Mouse (Mus musculus): ENCODE measurements around the gene Kbtbd12. TPM values are rescaled to one million over a fixed set of nuclear protein-coding genes. Genes with fewer than 3 reads are reported as not detected.

The Kbtbd12 gene
- total RNA-seq, 2 experiments from 2014 or later: 0.67 to 0.78 TPM

DNA sequence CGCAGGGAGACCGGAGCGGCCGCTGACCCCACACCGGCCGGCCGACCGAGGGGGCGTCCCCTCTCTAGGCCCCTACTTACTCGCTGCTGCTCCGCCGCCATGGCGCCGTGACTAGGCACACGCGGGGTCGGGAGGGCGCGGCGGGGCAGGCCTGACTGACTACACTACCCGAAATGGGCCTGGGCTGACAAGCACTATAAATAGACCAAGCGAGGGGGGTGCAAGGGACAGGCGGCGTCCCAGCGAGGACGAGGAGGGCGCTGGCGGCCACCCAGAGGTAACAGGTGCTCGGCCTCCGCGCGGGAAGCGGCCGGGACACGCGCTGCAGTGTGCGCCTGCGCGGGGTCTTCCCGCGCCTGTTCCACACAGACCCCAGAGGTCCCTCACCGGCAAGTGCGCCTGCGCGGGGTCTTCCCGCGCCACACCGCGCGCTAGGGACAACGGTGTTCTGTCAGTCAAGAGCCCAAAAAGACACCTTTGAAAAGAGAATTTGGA, 10.4 kb downstream of the Kbtbd12 start:
- DNase-seq (ENCODE audit: low spot score in 2 of 2): peak; percentile 70 to 80

DNA sequence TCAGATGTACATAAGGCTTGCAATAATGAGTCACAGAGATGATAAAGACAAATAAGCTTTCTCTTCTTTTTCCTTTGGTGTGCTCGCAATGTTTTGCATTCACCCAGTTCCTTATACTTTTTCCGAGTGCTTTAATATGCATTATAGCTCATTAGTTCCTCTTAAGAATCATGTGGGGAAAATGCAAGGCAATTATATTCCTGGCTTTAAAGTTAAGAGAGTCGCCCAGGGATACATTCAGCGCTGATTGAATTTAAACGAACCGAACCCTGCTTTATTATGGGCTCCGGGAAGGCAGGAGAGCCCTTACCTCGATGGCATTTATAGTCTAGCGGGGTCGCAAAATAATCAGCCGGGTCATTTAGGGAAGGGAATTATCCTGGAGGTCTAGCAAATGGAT, 10.8 kb downstream of the Kbtbd12 start:
- no peak for DNase-seq (ENCODE audit: low spot score in 2 of 2)

DNA sequence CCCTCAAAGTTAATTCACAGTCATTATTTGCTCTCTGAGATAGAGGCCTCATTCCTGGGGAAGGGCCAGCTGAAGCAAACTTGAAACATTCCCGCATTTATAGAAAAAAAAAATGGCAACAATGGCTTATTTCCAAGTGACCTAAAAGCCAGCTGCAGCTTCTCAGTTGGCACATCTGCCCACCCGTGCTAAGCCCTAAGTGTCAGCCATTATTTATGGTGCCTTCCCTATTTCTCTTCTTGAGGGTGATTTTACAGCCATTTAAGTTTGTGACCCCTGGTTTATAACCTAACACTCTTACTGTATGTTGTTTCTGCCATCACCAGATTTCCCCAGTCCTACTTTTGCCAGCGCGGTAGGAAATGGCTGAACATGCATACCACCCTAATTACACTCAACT, 11.3 kb downstream of the Kbtbd12 start:
- DNase-seq (ENCODE audit: low spot score in 2 of 2): no peak

DNA sequence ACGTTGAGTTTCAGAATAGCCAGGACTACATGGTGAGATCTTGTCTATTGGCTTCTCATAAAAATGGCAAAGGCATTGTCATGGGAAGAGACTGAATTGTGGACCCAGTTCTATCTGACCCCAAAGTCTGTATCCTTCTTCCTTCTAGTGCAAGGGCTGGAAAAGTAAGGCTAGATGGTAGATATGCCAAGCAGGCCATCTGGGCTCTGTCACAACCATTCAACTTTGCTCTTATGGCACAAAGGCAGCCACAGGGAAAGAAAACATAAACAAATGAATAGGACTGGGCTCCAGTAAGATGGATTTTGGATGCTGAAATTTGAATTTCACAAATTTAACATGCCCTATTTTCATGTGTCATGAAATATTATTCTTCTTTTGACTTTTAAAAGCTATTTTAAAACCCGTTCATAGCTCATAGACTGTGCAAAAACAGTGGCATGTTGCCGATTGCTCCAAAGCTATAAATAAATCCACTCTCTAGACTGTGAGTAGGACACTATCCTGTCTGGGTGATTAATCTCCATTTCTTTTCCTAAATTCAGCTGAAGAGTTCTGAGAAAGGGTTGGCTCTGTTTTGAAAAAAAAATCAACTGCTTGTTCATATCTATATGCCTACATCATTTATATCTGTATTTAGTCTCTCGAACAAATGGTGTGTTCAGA, 15.8 kb downstream of the Kbtbd12 start:
- DNase-seq (ENCODE audit: low spot score in 2 of 2): no peak

DNA sequence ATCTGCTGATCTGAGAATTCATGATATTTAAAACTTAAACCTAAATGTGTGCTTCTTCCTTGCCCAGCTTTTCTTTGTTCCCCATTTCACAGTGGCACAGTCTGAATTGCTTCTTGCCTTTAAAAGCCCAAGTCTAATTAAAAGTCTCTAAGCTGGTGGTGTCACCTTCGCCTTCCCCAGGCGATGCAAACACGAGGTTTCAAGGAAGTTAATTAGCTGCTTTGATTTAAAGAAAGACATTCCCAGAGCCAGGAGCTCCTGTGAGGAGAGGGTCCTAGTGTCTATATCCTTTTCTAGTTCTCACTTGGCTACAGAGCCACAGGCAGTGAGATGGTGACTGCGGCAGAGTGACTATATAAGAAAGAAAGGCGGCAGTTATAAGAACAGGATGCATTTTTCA, 18.2 kb downstream of the Kbtbd12 start:
- DNase-seq (ENCODE audit: low spot score in 2 of 2): no peak

DNA sequence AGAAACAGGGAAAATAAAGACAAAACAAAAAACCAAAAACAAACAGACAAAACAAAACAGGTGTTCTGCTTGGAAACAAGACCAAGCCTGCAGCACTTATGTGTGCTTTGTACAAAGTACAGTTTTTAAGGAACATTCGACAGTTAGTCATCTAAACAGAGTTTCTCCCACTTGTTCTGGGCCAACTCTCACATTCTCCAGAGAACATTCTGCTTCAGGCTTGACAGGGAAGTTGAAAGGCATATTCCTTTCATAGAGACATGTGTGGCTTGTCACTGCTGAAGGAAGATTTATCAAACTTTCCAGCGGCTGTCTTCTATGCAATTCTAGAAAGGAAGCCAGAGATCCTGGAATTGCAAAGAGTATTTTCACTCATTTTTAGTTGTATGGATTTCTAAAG, 22.4 kb downstream of the Kbtbd12 start:
- no peak for DNase-seq (ENCODE audit: low spot score in 2 of 2)

DNA sequence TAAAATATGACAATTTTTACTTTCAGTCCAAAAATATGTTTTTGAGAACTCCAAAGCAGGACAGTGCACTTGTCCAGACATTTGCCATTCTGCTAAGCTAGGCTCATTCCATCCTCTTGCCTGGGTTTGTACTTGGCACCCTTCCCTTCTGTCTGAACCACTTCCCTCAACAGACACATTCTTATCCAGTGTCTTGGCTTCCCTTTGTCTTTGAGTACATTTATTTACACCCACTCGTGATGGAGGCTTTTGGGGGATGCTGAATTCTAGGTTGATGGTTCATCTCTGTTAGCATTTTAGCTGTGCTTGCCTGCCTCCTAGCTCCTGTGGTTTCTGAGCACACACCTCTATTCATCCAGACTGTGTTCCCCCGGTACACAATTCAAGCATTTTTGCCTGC, 31.3 kb downstream of the Kbtbd12 start:
- no peak for DNase-seq (ENCODE audit: low spot score in 2 of 2)

DNA sequence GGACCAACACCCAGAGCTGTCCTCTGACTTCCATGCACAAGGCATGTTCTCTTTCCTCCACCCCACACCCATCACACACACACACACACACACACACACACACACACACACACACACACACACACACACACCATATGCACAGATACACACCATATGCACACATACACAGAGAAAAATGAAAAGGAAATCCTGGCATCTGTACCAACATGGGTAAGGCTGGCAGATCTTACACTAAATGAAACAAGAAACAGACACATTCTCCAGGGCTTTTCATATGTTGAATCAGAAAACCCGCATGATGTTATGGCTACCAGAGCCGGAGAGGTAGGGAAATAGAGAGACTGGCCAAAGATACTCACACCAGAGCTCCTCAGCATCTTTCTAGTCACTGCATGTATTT, 32.0 kb downstream of the Kbtbd12 start:
- DNase-seq (ENCODE audit: low spot score in 2 of 2): no peak

DNA sequence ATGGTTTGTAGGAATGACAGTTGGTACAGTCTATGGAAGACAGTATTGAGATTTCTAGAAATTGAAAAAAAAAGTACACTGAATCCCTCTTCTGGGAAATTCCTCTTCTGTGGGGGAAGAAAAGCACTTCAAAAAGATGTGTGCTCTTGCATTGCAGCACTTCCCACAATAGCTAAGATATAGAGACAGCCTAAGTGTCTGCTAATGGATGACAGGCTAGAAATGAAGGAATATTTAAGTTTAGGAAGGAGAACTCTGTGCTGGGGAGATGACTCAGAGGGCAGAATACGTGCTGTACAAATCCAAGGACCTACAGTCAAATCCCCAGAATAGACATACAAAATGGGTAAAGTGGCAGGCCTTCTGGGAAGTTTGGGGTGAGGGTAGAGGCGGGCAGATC, 32.5 kb downstream of the Kbtbd12 start:
- no peak for DNase-seq (ENCODE audit: low spot score in 2 of 2)

DNA sequence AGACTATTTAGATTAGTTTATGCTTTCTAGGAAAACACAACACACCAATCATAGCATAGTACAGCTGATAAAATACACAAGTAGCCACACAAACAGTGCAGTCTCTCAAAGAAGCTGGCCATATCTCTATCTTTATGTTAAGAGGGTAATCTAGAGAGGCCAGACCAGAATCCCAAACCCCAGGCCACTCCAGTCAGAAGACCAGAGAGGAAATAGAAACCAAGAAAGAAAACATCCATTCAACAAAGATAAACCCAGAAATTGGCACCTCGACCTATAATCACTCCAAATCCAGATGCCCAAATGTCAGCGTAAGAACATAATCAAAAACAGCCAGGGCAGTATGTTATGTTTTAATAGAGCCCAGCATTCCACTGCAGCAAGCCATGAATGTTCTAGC, 41.6 kb downstream of the Kbtbd12 start:
- DNase-seq (ENCODE audit: low spot score in 2 of 2): no peak

DNA sequence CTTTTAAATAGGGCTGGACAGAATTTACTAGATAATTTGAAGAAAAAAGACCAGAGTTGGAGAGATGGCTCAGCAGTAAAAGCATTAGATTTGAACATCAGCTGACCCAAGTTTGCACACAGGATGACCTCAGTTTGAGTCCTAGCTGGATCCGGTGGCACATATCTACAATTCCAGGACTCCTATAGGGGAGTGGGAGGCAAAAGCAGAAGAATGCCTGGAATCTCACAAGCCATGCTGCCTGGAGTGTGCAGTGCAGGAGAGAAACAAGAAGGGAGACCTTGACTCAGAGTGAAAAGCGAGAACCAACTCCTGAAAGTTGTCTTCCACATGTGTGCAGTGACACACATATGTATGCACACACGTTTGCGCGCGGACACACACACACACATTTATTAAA, 45.4 kb downstream of the Kbtbd12 start:
- DNase-seq (ENCODE audit: low spot score in 2 of 2): no peak

DNA sequence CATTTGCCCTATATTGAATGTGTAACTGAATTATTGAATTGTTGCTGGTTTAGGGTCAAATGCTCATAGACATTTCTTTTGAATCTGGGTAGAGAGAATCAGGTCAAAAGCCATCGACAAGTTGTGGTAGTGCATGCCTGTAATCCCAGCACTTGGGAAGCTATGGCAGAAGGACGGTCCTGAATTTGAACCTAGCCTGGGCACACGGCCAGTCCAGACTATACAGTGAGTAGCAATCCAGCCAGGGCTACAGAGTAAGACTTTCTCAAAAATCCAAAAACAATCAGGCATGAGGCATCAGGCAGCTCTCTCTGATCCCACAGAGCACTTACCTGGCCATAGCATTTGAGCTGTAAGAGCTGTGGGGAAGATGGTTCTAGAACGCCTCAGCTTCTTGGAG, 47.5 kb downstream of the Kbtbd12 start:
- DNase-seq (ENCODE audit: low spot score in 2 of 2): no peak

DNA sequence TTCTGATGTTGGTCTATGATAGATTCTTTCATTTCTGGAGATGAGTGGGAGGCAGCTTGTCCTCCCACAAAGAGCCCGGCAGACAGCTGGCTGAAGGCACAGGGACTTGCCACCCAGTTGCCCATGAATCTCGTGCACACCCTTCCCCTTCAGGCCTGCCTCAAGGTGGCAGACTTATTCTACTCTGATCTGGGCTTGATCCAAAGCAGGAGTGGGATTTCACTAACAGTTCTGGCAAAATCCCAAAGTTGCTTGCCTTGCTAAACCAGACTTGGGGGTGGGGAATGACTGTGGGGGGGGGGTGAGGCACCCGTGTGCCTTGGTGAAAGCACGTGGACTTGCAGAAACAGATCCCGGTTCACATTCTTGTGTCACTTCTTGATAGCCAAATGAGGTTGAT, 48.2 kb downstream of the Kbtbd12 start:
- DNase-seq (ENCODE audit: low spot score in 2 of 2): peak in 1 of 2 experiments; percentile 42

DNA sequence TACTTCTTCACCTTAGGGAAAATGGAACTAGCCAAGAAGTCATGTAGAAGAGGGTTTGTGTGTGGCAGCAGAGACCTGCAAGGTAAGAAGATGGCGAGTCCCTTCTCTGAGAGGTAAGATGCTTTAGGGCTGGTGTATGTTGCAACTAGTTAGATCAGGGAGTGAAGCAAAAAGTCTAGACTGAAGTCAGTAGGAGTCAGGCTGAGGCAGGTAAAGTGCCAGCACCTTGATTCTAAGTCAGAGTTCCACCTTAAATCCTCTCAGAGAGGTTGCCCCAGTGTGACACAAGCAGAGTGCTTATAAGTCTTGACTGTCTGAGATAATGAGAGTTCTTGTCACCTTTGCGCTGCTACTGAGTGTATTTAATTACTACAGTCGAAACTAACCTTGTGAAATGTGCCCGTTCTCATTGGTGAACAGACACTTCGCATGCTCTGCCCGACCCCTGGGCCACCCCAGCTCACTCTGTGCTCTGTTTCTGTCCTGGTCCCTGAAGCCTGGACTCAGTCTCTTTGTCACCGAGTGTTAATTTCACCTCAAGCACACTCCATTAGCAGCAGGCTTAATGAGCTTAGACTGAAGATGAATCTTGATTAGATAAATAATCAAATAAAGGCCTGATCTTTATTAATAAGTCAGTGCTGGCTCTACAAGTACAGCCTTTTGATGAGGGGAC, 49.0 kb downstream of the Kbtbd12 start:
- no peak for DNase-seq (ENCODE audit: low spot score in 2 of 2)

DNA sequence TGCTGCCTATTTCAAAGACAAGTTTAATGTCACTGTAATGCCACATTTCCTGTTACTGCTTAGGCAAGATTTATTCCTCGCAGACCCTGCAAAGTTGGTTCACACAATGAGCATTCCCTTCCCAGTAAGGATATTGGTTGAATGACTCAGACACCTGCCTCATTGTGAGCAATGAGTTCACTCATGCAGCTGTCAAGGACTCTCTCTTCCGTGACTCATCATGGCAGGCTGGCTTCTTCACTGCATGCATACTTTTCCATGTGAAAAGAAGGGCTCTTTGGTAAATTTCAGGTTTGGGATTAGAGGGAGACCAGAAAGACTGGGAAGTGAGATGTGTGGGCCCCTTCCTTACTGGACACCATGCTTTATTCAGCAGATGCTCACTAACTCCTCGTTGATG, 50.7 kb downstream of the Kbtbd12 start:
- DNase-seq (ENCODE audit: low spot score in 2 of 2): no peak

DNA sequence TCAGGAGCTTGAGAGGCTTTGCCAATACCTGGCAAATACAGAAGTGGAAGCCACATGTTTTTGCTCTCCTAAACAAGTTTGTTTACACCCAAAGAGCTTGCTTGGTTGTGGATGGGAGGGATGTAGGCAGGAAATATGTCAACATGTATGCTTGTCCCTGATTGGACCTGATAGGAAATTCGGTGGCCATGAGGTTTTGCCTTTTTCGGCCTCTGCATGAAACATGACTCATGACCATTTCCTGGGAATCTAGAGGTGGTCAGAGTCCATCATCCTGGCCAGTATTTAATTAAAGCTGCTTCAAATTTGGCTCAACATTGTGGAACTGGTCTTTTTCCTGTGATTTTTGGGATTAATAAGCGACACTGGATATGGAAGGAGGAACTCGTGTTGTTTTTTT, 53.8 kb downstream of the Kbtbd12 start:
- DNase-seq (ENCODE audit: low spot score in 2 of 2): no peak

DNA sequence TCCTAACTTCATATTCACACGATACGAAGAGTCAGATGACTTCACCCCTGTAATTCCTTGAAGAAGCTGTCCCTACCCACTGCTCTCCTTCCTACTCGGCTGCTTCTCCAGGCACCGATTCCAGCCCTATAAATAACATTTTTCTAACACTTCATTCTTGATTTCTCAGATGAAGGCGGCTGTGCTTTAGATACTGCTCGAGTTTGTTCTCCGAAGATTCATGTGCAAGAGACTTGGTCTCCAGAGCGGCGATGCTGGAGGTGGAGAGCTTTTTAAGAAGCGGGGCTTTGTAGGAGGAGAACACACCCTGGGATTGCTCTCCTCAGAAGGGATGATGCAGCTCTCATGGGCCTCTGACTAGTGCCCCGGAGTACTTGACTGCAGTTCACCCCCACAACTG, 61.3 kb downstream of the Kbtbd12 start:
- no peak for DNase-seq (ENCODE audit: low spot score in 2 of 2)

DNA sequence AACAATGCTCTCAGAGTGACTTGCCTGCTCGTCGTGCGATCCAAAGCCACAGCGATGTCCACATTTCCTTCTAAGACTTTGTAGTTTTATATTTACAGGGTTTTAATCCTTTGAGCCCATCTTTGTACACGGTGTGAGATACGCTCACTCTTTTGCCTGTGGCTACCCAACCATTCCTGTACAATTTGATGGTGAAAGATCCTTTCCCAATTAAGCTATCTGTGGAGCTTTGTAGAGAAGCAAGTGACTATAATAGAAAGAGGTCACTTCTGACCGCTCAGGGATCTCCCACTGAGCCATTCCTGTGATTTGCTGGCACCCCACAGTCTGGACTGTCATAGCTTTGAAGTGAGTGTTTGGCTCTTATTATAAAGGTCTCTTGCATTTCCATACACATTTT, 71.1 kb downstream of the Kbtbd12 start:
- DNase-seq (ENCODE audit: low spot score in 2 of 2): no peak

DNA sequence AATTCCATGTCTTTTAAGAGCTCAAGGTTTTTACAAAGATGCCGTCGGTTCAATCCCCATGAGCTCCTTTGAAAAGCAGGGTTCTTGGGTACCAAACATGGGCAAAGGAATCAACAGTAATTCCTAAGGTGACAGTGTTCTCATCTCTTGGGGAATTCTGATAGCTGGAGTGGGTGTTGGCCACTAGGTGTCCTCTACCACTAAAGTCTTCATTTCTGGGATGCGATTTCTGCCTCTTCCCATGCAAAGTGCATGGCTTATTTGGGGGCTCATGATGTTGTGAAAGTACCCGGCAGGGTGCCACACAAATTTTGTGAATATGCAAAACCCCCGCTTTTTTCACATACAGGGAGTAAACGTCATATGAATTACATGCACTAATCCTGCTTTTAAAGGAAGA, 72.7 kb downstream of the Kbtbd12 start:
- DNase-seq (ENCODE audit: low spot score in 2 of 2): peak in 1 of 2 experiments; percentile 42

DNA sequence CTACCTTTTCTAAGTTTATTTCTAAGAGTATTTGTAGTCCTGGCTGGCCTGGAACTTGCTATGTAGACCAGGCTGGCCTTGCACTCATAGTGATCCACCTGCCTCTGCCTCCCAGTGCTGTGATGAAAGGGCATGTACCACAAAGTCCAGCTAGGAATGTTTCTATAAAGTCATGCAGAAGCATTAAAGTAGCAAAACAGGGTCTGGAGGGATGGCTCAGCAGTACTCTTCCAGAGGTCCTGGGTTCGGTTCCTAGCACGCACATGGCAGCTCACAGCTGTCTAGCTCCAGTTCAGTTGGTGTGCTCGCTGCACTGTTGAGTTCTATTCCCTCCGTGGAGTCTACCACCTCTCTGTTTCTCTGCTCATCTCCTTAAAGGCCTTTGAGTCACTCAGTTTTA, 77.6 kb downstream of the Kbtbd12 start:
- DNase-seq (ENCODE audit: low spot score in 2 of 2): no peak

DNA sequence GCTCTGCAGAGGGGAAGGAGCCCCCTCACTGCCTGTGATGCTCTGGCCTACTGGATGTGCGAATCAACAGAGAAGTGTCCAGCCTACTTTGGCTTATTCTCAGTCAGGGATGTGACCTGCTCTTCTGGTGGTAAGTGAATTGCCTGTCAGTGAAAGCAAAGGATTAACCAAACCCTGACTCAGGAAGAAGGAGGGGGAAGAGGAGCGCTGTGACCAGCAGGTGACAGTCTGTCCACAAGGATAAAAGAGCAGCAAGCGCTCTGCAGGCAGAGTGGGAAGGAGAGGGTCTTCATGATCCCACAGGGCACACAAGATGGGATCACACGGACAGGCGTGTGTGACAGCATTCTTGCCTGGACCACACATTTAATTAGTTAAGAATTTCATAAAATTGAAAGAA, 78.1 kb downstream of the Kbtbd12 start:
- DNase-seq (ENCODE audit: low spot score in 2 of 2): no peak

DNA sequence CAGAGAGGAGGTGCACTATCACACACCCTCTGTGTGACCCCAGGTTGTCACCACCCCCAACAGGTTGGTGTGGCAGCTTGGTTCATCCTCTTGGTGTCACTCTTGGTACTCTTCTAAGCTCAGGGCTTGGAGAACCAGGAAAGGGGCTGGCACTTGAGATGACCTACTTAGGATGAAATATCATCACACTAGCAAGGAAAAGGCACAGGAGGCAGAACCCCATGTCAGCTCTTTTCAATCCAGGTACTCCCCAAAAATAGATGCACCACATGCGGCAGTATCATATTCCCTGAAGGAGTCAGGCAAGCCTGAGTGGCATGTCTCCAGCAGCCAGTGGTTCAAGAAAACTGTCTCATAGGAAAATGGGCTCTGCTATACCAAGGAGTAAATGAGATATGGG, 79.7 kb downstream of the Kbtbd12 start:
- DNase-seq (ENCODE audit: low spot score in 2 of 2): no peak

DNA sequence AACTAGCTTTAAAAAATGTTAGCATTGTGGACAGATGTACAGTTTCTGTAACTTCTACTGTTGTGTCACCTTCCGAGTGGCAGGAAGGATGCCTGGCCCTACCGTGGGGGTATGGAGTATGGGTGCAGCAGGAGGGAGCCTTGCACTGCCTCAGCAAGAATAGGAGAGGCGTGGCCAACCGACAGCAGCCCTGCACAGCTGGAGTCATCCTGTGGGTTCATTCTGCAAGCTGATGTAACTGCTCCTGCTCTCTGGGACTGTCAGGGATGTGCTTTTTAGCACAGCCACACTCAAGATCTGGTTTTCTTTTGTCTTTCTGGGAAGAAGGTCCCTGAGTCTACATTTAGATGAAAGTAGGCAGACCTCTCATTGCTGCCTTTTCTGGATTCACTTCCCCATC, 80.2 kb downstream of the Kbtbd12 start:
- DNase-seq (ENCODE audit: low spot score in 2 of 2): no peak
